Mouse (Mus musculus): ENCODE results near the gene Asap2.

DNA sequence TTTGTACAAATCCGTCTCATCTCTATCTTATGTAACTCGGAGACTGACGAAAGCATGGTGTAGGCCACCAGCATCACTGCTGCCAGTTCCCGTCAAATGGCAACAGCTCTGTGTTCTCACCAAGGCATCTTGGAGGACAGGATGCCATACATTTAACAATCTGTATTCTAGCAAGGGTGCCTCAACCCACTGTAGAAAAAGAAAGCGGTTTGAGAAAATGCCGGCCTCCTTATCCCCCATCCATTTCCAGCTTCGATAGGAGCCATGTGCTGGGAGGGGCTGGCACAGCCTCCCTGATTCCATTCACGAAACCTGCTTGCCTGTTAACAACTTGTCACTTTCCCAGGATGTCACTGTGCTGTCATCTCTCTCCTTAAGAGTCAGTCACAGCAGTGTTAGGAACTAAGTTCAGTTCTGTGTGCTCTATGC, 163.0 kb downstream of the Asap2 start:
- TF ChIP-seq CTCF (IDR thresholded peaks at IDR 0.05; ENCODE audit: control insufficient read depth, insufficient read depth, low read length) (no peak), POLR2A (IDR thresholded peaks at IDR 0.05; ENCODE audit: borderline replicate concordance, control insufficient read depth, low read depth, low read length) (no peak)

Measured in bone marrow, adult 2 months (tissue).